Mouse (Mus musculus) ovary, postnatal 36 days (tissue): Measurements from ENCODE around the gene Atp1b2.

Experiments used
- DNase-seq: peaks from one replicate; pipeline ENCODE4 v3.0.0; 2022; ENCODE audit warnings: low spot score, mixed read lengths

The Atp1b2 gene

DNA sequence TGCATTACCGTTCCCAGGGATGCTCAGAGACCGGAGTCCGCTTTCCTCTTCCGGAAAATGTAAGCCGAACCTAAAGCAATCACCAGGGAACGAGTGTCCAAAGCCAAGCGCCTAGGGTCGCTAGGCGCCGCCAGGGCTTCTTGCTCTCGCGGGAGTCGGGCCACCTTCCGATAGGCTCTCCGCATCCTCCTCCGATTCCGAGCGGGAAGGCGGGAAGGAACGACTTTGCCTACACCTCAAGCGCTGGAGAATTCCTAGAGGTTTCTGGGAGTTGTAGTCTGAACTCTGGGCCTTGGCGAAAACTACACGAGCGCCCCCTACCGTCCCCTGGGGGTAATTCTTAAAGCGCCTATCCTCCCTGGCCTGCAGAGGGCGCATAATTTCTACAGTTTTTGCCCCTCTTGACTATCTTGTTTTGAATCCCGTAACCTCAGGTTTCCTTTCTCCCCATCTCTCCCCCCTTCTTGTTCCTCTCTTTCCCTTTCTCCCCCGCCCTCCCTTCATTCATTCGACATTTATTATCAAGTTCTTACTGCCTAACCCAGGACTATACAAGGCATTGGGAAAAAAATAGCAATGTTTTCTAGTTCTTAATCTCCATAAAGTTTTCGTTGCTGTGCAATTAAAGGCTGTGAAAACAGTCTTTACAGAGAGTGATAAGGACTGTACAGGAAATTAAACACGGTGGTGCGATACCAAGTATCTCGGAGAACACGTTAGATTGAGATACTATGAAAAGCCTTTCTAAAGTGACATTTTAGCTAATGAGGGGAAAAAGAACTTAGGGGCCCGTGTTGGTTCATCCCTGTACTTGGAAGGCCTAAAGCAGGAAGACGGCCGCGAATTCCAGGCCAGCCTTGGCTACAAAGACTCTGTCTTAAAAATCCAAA lies 26.4 kb downstream of the Atp1b2 start:
- peak; percentile 94 for DNase-seq

DNA sequence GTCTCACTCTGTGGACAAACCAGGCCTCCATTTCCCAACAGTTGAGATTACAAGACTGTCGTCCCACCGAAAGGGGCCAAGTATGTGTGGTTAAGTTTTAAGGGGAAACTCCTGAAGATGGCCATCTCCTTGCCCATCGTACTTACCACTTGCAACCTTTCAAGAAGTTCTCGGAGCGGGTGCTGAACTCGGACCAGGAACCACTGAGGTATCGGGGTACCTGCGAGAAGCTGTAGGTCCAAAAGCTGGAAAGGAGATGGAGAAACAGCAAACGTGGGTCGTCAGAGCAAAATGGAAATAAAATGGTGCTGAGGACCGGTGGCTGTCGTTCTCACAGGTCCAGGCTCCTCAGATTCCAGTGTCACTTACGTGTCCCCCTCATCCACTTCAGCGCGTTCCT lies 27.4 kb downstream of the Atp1b2 start:
- DNase-seq = no peak

DNA sequence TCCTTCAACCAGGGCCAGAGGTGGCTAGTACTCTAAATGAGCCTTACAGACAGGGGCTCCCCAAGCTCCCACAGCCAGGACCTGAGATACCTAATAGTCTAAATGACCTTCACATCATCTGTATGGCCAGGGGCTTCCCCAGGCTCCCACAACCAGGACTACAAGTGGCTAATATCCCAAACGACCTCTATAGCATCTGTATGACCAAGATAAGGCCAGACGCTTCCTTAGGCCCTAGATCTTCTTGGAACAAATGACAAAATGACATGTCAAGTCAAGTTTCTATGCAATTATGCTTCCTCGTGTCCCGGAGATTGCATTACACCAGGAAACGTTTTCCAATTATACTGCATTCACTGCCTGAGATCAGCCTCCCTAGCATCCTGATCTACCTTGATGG lies 29.4 kb downstream of the Atp1b2 start:
- no peak for DNase-seq

- DNase-seq = no peak
These were observed 30.5 kb downstream of the Atp1b2 start for GRCm38 (mm10) chr11:69575220-69575619.

- no peak for DNase-seq
These were observed 40.6 kb downstream of the Atp1b2 start for GRCm38 (mm10) chr11:69565131-69565530.

- DNase-seq = no peak
These were observed 41.4 kb downstream of the Atp1b2 start for GRCm38 (mm10) chr11:69564391-69564790.

GRCm38 (mm10) chr11:69563373-69563772 lies 42.4 kb downstream of the Atp1b2 start:
- DNase-seq = no peak

GRCm38 (mm10) chr11:69560896-69561854 lies 44.6 kb downstream of the Atp1b2 start:
- no peak for DNase-seq

DNA sequence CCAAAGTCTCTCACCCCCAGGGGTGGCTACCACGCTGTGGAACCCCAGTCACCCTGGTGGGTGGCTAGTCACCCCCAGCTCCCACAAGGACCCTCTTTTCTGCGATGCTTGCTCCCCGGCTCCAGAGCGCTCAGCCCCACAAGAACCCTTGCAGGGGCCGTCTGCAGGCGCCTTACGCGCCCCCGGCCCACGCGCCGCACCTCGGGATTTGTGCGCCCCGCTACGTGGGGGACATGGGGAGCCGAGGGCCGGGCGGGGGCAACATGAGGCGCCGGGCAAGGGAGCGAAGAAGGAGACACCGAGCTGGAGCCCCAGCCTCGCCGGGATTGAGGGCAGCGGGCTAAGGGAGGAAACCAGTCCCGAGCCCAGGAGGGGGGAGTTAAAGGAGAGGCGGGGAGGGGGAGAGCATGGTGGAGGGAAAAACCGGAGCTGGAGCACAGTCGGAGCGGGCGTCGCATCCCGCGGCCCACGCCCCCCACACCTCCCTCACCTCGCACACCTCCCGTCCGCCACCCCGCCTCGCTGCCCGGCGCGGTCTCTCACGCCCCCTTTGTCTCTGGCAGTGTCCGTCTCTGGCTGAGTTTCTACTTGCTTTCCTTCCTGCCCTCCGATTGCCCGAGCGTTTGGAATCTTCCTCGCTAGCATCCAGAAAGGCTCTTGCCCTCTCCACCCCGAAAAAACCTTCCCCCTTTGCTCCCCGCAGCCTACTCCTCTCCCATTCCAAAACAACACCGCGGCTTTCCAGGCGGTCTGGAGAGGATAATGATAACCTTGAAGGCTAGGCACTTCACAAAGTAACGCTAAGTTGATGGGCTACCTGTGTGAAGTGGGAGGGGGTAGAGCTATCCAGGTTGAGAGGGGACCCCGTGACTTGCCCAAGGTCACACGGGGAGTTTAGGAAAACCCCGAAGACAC lies 45.6 kb downstream of the Atp1b2 start, which contains the start of gene Efnb3:
Gene Efnb3, minus strand, starts transcription at position 355 of the 915 bp plus-strand sequence.
- DNase-seq = peak; percentile 45

DNA sequence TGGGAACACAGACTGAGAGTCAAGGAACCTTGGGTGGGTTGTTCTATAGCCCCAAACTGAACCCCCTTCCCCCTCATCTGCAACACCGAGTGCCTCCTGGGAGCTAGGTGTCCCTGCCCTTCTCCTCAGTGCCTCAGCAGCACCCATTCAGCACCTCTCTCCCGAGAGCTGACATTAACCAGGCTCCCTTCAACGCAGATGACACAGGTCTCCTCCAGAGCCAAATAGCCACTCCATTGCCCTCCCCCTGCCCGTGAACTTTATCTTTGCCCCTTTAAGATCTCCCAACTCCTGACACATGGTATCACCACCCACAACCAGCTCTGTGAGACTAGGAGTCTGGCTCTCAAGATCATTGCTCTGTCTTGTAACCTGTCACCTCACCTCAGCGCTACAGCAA lies 46.6 kb downstream of the Atp1b2 start:
- no peak for DNase-seq

- DNase-seq = no peak
These were observed 47.0 kb downstream of the Atp1b2 start for GRCm38 (mm10) chr11:69558756-69559155.

DNA sequence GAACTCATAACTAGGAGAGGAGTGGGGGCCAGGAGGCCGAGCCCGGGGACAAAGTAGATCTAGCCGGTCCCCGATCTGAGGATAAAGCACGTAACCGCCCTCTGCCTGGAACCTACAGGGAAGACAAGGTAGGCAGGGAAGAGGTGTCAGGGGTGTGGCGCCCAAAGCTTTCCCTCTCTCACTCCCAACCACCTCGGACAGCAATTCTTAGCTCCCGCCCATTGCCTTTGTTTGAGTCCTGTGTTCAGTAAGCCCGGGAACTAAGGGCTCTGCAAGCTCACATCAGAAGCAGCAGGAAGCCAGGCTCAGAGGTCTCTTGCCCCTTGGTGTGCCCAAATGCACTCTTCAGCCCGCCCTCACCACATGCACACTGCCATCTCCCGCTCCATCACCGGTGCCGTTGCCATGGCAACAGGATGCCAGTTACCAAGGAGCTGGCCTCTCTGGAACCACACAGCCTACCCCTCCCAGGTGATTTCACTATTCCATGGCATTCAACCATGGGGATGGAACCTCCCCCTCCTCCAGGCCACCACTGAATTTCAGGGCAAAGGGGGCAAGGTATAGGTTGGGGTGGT lies 48.3 kb downstream of the Atp1b2 start:
- no peak for DNase-seq

DNA sequence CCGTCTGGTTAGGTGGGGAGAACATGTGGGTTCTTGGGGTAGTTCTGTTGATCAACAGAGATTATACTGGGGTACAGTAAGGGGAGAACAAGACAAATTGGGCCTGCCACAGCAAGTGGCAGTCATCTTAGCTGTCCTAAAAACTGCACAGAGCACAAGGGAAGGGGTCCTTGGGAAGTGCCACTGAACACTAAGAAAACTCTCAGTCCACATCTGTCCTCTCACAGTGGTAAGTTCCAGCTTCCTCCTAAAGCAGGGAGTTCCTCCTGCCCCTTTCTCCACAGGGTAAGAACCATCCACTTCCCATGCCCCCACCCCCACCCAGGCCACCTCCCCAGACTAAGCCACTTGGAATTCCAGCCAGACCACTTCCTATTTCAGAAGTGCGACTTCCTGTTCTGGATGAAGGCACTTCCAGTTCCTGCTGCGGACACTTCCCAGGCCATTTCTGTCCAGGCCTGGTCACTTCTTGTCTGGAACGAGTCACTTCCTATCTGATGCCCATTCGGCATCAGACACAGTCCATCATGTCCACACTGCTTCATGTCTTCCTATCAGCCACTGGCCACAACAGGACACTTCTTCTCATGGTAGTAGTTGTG lies 51.1 kb downstream of the Atp1b2 start:
- DNase-seq = no peak

DNA sequence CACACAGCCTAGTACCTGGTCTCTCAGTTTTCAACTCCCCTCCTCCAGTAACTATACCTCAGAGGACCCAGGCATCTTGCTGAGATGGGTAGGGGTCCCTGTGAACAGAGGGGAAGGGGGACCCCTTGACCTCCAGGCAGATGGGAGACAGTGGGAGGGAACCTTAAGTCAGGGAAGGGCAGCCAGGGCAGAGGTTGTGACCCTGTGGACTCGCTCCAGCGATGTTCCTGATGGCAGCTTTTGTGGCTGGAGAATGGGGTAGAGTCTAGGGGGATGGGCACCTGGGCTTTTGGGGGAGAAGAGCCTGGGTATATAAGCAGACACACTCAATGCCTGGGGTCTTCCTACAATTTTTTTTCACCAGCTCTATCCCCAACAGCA lies 52.4 kb downstream of the Atp1b2 start:
- DNase-seq = no peak

DNA sequence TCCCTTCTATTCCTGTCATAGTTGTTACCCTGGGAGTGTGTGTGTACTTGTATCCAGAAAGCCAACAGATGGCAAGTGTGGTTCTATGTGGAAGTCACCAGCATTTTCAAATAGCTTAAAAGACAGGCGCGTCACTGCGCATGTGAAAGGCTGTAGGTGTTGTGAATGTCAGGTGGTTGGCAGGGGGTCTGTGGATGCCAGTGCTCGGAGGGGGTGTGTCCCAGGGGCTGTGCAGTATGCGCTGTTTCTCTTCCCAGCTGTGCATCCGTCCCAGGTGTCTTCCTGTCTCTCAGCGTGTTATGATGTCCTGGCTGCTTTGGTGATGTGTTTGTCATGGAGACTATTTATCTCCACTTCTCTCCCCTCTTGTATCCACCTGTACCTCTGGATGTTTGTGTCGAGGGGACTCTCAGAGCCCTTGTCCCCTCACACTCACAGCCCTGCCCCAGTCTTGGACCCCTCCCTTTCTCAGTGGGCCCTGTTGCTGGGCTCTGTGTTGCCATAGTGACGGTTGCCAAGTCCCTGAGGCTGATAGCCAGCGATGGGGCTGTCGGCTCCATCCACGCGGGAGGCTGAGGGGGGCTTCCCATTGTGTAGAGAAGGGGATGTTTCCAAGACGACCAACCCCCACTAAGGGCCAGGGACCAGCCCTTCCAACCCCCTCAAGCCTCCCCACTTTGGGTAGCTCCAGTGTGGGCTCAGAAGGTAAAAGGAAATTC lies 53.0 kb downstream of the Atp1b2 start:
- DNase-seq = no peak

GRCm38 (mm10) chr11:69551310-69551709 lies 54.4 kb downstream of the Atp1b2 start:
- no peak for DNase-seq
